Mouse (Mus musculus) liver, embryonic 11.5 days (tissue): ENCODE results near the gene Ndufaf3. TPM values are rescaled to one million over a fixed set of nuclear protein-coding genes. Genes with fewer than 3 reads are reported as not detected.

Experiments
- ATAC-seq: fragments of 200-750 bp; cut with Nextera tagmentation; replicated peaks from 2 replicates; pipeline ENCODE4 v1.8.0; 2017; ENCODE audit warnings: moderate number of reproducible peaks, mild to moderate bottlenecking, moderate TSS enrichment, moderate library complexity; ENCODE audit not compliant: low FRiP score
- DNase-seq: peaks from one replicate; pipeline ENCODE4 v3.0.0-alpha.2; 2017; ENCODE audit warnings: low spot score
- H3K27ac ChIP-seq: fragments of 300-500 bp; sonication (generic); 2 replicates; pipeline ENCODE4 v1.5.1; 2014; ENCODE audit warnings: mild to moderate bottlenecking, low read depth, low read length, control low read depth
- H3K27me3 ChIP-seq: fragments of 300-500 bp; sonication (generic); replicated peaks from 2 replicates; pipeline ENCODE4 v1.6.1; 2014; ENCODE audit warnings: low read length, mixed read lengths; ENCODE audit not compliant: control insufficient read depth, insufficient read depth
- H3K36me3 ChIP-seq: fragments of 300-500 bp; sonication (generic); 2 replicates; pipeline ENCODE4 v1.6.1; 2014; ENCODE audit warnings: mild to moderate bottlenecking, low read length, moderate library complexity, mixed read lengths; ENCODE audit not compliant: control insufficient read depth, insufficient read depth
- H3K4me1 ChIP-seq: fragments of 300-500 bp; sonication (generic); replicated peaks from 2 replicates; pipeline ENCODE4 v1.6.1; 2014; ENCODE audit warnings: low read length, mixed read lengths; ENCODE audit not compliant: control insufficient read depth, insufficient read depth
- H3K4me2 ChIP-seq: fragments of 300-500 bp; sonication (generic); 2 replicates; pipeline ENCODE4 v1.6.1; 2014; ENCODE audit warnings: mild to moderate bottlenecking, control low read depth, moderate library complexity
- H3K4me3 ChIP-seq: fragments of 300-500 bp; sonication (generic); 2 replicates; pipeline ENCODE4 v1.5.1; 2014; ENCODE audit warnings: low read depth, low read length, control low read depth
- H3K9ac ChIP-seq: fragments of 300-500 bp; sonication (generic); 2 replicates; pipeline ENCODE4 v1.6.1; 2014; ENCODE audit warnings: low read depth, low read length, control low read depth
- H3K9me3 ChIP-seq: fragments of 300-500 bp; sonication (generic); 2 replicates; pipeline ENCODE4 v1.6.1; 2016; ENCODE audit warnings: low read length, inconsistent platforms, mixed read lengths; ENCODE audit not compliant: control insufficient read depth
- WGBS: fragments of 180-500 bp; shearing (Covaris S2); extraction: QIAGEN DNeasy Blood & Tissue Kit; methylation state at CpG from one replicate; pipeline ENCODE4 v1.1.7; 2014; 5-methylcytosine and 5-hydroxymethylcytosine counted together
- polyA plus RNA-seq: library from polyadenylated mRNA; unstranded; fragments of >200 nt; fragmentation: Nextera tagmentation; extraction: Ambion mirVana; gene quantifications from 2 replicates; pipeline ENCODE4 v1.2.1, GENCODE M21; 2014

The Ndufaf3 gene
- polyA plus RNA-seq, 1 experiment from 2014 or later = 45.9 TPM

- no peak for DNase-seq
- H3K36me3 ChIP-seq = peaks cover 34% of the 10 kb centered on the region
- no peak overlapping the region for H3K27ac ChIP-seq
- peaks cover 23% of the 10 kb centered on the region for H3K4me1 ChIP-seq
- no peaks in the 10 kb centered on the region for H3K9me3 ChIP-seq
- H3K9ac ChIP-seq = no peak overlapping the region
- 87% methylated on average over 37 of the region's 37 CpGs for WGBS
- no peaks in the 10 kb centered on the region for H3K27me3 ChIP-seq
- ATAC-seq = no peak
- no peak overlapping the region for H3K4me3 ChIP-seq
- H3K4me2 ChIP-seq = no peak overlapping the region
Observed at GRCm38 (mm10) chr9:108575321-108576297, 8.4 kb upstream of the Ndufaf3 start.

- Histone ChIP-seq H3K9me3 (no peaks in the 10 kb centered on the region), H3K27ac (no peak overlapping the region), H3K9ac (no peak overlapping the region), H3K4me3 (no peak overlapping the region), H3K4me1 (peaks cover 30% of the 10 kb centered on the region), H3K4me2 (no peak overlapping the region), H3K27me3 (no peaks in the 10 kb centered on the region), H3K36me3 (peaks cover 34% of the 10 kb centered on the region)
- 83% methylated on average over 12 of the region's 12 CpGs for WGBS
- DNase-seq (no peak), ATAC-seq (no peak)
Observed at GRCm38 (mm10) chr9:108574921-108575320, 7.7 kb upstream of the Ndufaf3 start.

GRCm38 (mm10) chr9:108573774-108574690 is 6.8 kb upstream of the Ndufaf3 start:
- Histone ChIP-seq H3K27ac (no peak overlapping the region), H3K9ac (no peak overlapping the region), H3K4me2 (no peak overlapping the region), H3K27me3 (no peaks in the 10 kb centered on the region), H3K4me3 (no peak overlapping the region), H3K4me1 (peaks cover 28% of the 10 kb centered on the region), H3K36me3 (peaks cover 34% of the 10 kb centered on the region), H3K9me3 (no peaks in the 10 kb centered on the region)
- DNase-seq = peak; percentile 66
- ATAC-seq = no peak
- 61% methylated on average over 26 of the region's 26 CpGs for WGBS

- no peak overlapping the region for H3K4me2 ChIP-seq
- no peaks in the 10 kb centered on the region for H3K27me3 ChIP-seq
- H3K4me1 ChIP-seq = peaks cover 36% of the 10 kb centered on the region
- H3K36me3 ChIP-seq = peaks cover 34% of the 10 kb centered on the region
- H3K9ac ChIP-seq = no peak overlapping the region
- DNase-seq (no peak), ATAC-seq (no peak)
- peak overlapping the region; percentile 6; the same call in 1 of the 2 replicates for H3K4me3 ChIP-seq
- no peak overlapping the region for H3K27ac ChIP-seq
- no peaks in the 10 kb centered on the region for H3K9me3 ChIP-seq
- 89% methylated on average over 10 of the region's 10 CpGs for WGBS
Observed at GRCm38 (mm10) chr9:108572321-108572720, 5.1 kb upstream of the Ndufaf3 start.

- H3K4me3 ChIP-seq = no peak overlapping the region
- H3K4me1 ChIP-seq = peaks cover 30% of the 10 kb centered on the region
- H3K27me3 ChIP-seq = no peaks in the 10 kb centered on the region
- 91% methylated on average over 16 of the region's 16 CpGs for WGBS
- no peak overlapping the region for H3K27ac ChIP-seq
- no peak overlapping the region for H3K4me2 ChIP-seq
- no peaks in the 10 kb centered on the region for H3K9me3 ChIP-seq
- ATAC-seq = no peak
- no peak overlapping the region for H3K9ac ChIP-seq
- DNase-seq = no peak
- H3K36me3 ChIP-seq = peaks cover 33% of the 10 kb centered on the region
Observed at GRCm38 (mm10) chr9:108571401-108571973, 4.3 kb upstream of the Ndufaf3 start.

DNA sequence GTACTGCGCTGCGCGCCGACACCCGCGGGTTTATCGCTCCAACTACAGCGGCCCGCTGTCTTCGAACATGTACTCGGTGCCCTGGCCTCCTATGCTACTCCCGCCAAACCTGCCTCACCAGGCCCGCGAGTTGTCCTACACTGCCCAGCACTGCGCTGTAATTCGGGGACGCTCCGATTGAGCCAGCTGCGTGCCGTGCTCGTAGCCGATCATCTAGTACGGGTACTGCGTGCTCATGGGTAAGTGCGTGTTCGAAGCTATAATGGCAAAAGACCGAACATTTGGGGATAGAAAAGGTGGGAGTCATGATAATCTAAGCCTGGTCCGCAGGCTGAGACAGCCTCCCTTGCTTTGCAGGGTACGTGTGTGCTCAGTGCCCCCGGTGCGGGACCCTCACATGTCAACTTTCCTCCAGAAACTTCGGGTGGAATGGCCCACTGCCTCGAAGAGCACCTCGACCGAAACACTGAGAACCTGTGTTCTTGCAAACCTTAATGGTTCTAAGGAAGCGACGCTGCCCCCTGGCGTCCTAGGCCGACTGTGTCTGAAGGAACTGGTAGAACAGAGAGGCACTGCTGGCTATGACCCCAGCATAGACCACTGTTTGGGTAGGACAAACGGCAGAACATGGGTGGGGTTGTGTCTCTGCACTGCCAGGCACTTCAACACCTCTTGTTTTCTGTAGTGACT is 3.1 kb upstream of the Ndufaf3 start:
- WGBS = 2% methylated on average over 40 of the region's 40 CpGs
- ATAC-seq = peak; percentile 12
- H3K36me3 ChIP-seq = peaks cover 30% of the 10 kb centered on the region

GRCm38 (mm10) chr9:108569381-108570206 is 2.4 kb upstream of the Ndufaf3 start, which contains the start of gene Dalrd3:
Gene Dalrd3, plus strand, starts transcription at chr9:108569886.
- no peaks in the 10 kb centered on the region for H3K27me3 ChIP-seq
- H3K4me3 ChIP-seq = peak within 1 kb of the TSS; percentile 78
- ATAC-seq (peak; percentile 74), DNase-seq (peak; percentile 87)
- H3K36me3 ChIP-seq = peaks cover 34% of the 10 kb centered on the region
- peak within 1 kb of the TSS; percentile 98 for H3K27ac ChIP-seq
- peak within 1 kb of the TSS; percentile 85 for H3K9ac ChIP-seq
- no peaks in the 10 kb centered on the region for H3K9me3 ChIP-seq
- H3K4me2 ChIP-seq = peak within 1 kb of the TSS; percentile 100
- 5% methylated on average over 42 of the region's 42 CpGs for WGBS
- H3K4me1 ChIP-seq = peaks cover 39% of the 10 kb centered on the region

More for the DNA sequence above, 3.1 kb upstream of the Ndufaf3 start:
- Histone ChIP-seq H3K27me3 (no peaks in the 10 kb centered on the region), H3K9ac (peak overlapping the region; percentile 65), H3K4me3 (peak overlapping the region; percentile 78), H3K27ac (peak overlapping the region; percentile 60), H3K9me3 (no peaks in the 10 kb centered on the region), H3K4me1 (peaks cover 39% of the 10 kb centered on the region), H3K4me2 (peak overlapping the region; percentile 100)
- peak; percentile 79 for DNase-seq
